Mouse (Mus musculus): ENCODE results near the gene Cerk.

DNA sequence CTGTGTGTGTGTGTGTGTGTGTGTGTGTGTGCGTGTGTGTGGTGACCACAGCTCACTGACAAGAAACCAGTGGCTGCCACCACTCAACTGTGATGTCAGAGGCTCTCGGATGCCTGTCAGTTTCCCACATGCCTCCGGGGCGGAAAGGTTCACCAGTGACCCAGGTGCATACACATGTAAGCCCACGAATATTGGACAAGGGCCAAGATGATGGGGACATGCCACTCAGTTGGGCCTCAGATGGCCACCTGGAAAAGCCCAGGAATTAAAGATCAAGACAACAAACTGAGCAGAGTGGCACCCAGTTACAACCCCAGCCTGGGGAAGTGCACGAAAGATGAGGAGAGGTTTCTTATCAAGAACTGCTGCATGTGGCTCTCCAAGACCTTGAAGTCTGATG is 13.4 kb downstream of the Cerk start:
- TF ChIP-seq CTCF (IDR thresholded peaks at IDR 0.05; ENCODE audit: extremely low read depth, insufficient read depth, low read length), result no peak
- TF ChIP-seq POLR2A (IDR thresholded peaks at IDR 0.05; ENCODE audit: extremely low read depth, insufficient read depth, low read length), result no peak

Data from cortical plate, adult 2 months (tissue).